In the genomic region with DNA sequence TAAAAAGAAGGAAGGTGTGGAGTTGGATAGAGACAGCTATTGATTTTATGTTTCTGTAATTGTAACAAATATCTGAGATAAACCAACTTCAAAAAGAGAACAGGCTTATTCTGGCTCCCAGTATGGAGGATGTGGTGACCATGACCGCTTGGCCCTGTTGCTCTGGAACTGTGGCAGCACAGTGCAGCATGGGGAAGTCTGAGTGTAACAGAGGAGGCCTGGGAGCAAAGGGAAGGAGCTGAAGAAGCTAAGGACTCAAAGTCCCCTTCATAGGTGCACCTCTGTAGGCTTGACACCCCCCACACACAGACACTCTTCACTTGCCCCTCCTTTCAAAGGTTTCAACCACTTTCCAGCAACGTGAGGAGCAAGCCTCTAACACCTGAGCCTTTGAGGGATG, we compare ENCODE assay signal across 17 mouse cellular contexts.
"Had no signal": no experiment of that assay in that cellular context is flagged by ENCODE, and none has a peak within 500 bp of the region (broad histone marks: within the 10 kb centered on the region; RNA-seq: fewer than 3 reads in every experiment).

No protein-coding gene starts in this region.

- ATAC-seq: lung, postnatal 0 days; midbrain, embryonic 15.5 days had no signal

- DNase-seq: lung, adult 2 months; lung, postnatal 14 days; lung, postnatal 36 days; right cerebral cortex, postnatal 14 days; thymus, adult 2 months; thymus, postnatal 25 days; thymus, postnatal 4 days had no signal

- H3K27ac ChIP-seq: lung, embryonic 15.5 days; macrophage; midbrain, embryonic 13.5 days; midbrain, embryonic 15.5 days; neural tube, embryonic 12.5 days; stomach, embryonic 15.5 days; stomach, postnatal 0 days had no signal

- H3K9ac ChIP-seq: lung, embryonic 15.5 days; midbrain, embryonic 13.5 days; midbrain, embryonic 15.5 days; neural tube, embryonic 12.5 days; stomach, embryonic 15.5 days had no signal

- H3K27me3 ChIP-seq: lung, embryonic 15.5 days; midbrain, embryonic 13.5 days; midbrain, embryonic 15.5 days; neural tube, embryonic 12.5 days; stomach, embryonic 15.5 days had no signal

- H3K36me3 ChIP-seq: lung, embryonic 15.5 days; midbrain, embryonic 15.5 days; neural tube, embryonic 12.5 days; stomach, embryonic 15.5 days had no signal

- H3K4me3 ChIP-seq: lung, embryonic 15.5 days; megakaryocyte, embryonic 14.5 days; midbrain, embryonic 13.5 days; midbrain, embryonic 15.5 days; neural tube, embryonic 12.5 days; stomach, embryonic 15.5 days had no signal

- H3K4me1 ChIP-seq: lung, embryonic 15.5 days; midbrain, embryonic 13.5 days; midbrain, embryonic 15.5 days; neural tube, embryonic 12.5 days; stomach, embryonic 15.5 days had no signal

- H3K4me2 ChIP-seq: lung, embryonic 15.5 days; midbrain, embryonic 11.5 days; midbrain, embryonic 13.5 days; midbrain, embryonic 15.5 days; neural tube, embryonic 12.5 days; stomach, embryonic 15.5 days had no signal

- H3K9me3 ChIP-seq: lung, embryonic 15.5 days; megakaryocyte, embryonic 14.5 days; midbrain, embryonic 13.5 days; neural tube, embryonic 12.5 days; stomach, embryonic 15.5 days had no signal
